Mouse (Mus musculus) 3T3-L1 (cell line): Measurements from ENCODE around the gene Map3k5.

ENCODE experiments used
- DNase-seq: peaks from one replicate; pipeline ENCODE4 v3.0.0-alpha.2; 2015; ENCODE audit warnings: low read depth, low spot score

Gene Map3k5

DNA sequence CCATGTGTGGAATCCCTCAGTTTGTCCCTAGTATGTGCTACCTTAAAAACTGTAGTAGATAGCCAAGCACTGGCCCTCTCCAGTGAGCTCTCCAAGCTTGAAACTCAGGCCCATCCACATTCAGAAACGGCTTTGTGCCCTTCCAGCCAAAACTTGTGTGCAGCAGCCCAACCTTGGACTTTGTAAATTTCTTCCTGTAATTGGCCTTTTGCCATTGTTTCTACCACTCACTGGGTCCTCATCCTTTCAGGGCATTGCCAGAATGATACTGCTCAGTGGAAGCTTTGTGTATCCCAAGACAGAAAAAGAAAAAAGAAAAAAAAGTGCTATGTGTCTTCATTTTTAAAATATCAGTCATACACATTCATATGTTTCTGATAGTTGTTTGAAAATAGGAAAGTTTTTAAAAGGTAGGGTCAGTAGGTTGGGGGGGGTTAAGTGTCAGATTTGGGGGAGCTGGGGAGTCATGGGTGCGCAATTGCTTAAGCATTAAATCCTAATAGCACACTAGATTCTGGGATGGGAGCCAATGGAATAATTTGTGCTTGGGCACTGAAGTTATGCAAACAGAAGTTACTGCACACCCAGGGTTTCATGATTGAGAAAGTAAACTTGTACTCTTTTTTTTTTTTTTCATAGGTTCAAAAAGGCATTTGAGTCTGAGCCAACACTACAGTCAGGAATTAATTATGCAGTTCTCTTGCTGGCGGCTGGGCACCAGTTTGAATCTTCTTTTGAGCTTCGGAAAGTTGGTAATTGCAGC lies 111.6 kb downstream of the Map3k5 start:
- peak; percentile 74 for DNase-seq

GRCm38 (mm10) chr10:20056859-20057644 lies 122.8 kb downstream of the Map3k5 start:
- DNase-seq = no peak

- no peak for DNase-seq
Observed at GRCm38 (mm10) chr10:20058031-20058430, 123.8 kb downstream of the Map3k5 start.

DNA sequence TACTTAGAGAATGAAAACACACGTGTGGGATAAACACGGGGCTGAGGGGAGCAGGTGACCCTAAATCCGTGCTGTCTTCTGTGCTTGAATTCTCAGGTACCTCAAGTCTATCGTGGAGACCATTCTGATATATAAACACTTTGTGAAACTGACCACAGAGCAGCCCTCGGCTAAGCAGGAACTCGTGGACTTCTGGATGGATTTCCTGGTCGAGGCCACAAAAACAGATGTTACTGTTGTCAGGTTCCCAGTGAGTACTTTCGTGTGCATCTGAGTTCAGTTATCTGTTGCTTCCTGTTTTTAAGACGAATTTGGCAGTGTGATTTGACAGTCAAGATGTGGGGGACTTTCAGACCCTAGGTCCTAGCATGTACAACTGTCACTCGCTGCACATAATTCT lies 124.6 kb downstream of the Map3k5 start:
- DNase-seq = no peak

DNA sequence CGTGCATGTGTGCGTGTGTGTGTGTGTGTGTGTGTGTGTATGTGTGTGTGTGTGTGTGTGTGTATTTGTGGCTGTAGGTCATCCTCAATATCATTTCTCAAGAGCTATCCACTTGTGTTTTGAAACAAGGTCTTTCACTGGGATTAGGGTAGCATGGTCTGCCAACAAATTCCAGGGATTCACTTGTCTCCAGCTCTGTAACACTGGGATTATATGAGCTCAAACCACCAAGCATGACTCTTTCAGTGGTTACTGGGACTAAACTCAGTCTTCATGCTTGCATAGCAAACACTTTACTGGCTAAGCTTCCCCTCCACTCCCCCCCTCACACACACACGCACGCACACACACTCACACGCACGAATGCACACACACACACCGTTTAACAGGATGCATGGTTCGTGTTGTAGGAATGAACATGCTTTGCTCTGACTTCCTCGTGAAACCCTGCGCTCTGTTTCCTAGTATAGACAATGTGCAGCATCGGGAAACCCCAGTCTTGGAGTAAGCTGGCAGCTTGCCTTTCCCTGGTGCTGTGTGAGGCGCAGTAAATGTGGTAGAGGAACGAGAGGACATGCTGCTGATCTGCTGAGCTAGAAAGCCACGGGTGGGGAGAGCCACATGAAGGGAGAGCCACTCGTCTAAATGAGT lies 126.2 kb downstream of the Map3k5 start:
- no peak for DNase-seq

GRCm38 (mm10) chr10:20064556-20065207 lies 130.4 kb downstream of the Map3k5 start:
- DNase-seq = no peak

- peak; percentile 8 for DNase-seq
Observed at GRCm38 (mm10) chr10:20066069-20066665, 131.9 kb downstream of the Map3k5 start.

DNA sequence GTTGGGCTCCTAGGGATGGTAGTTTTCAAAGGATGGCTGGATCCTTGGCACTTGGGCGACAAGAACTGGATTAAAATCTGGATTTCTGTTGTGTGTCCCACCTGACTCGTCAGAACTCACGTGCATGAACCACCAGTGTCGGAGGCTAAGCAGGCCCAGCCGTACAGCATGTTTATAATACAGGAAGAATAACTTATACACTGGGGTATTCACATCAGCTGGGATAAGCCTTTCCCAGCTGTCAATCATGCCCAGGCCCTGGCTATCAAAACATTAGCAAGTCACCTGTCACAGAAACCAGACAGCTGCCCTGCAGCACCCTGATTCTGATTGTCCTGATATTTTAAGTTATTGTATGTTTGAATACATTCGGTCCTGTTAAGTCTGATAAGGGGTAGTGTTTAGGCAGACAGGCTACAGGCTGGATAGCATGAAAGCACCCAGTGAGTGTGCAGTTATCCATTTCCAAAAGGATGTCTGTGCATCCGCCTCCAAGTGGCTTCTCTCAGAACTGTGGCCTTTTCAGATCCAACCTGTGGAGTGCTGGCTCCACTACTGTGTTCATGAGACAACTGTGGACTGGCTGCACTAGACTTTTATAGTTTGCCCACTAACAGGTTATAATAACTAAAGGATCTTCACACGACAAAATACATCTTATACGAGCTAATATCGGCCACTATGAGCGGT lies 135.6 kb downstream of the Map3k5 start:
- no peak for DNase-seq

- DNase-seq = no peak
Observed at GRCm38 (mm10) chr10:20070576-20071109, 136.4 kb downstream of the Map3k5 start.

- DNase-seq = no peak
Observed at GRCm38 (mm10) chr10:20071716-20072115, 137.4 kb downstream of the Map3k5 start.

DNA sequence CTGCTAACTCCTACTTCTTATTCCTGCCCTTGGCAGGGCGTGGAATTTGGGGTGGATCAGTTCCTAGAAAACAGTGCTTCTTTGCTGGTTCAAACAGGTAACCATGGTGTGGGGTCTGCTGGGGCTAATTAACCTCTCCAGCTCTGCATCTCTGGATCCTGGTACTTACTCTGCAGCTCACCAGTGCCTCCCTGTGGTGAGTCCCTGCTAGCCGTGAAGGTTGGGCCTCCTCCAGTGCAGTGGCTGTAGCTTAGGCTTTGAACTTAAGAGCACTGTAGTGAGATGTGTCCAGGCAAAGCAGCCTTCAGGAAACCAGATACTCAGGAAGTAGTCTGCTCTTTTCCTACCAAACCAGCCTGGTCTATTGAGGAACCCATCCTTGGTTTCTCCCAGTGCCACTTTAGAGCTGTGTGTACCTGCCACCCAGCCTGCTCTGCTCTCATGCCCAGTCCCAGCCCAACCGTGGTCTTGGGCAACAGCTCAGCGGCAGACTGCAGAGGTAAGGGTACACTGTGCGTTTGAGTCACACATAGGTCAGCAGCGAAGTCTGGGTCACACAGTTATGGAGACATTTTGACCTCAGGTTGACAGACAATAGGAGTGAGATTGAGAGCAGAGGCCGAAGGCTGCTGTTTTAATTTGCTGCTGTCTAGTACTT lies 139.1 kb downstream of the Map3k5 start:
- peak; percentile 67 for DNase-seq

- peak; percentile 65 for DNase-seq
Observed at GRCm38 (mm10) chr10:20076541-20077469, 142.5 kb downstream of the Map3k5 start.

DNA sequence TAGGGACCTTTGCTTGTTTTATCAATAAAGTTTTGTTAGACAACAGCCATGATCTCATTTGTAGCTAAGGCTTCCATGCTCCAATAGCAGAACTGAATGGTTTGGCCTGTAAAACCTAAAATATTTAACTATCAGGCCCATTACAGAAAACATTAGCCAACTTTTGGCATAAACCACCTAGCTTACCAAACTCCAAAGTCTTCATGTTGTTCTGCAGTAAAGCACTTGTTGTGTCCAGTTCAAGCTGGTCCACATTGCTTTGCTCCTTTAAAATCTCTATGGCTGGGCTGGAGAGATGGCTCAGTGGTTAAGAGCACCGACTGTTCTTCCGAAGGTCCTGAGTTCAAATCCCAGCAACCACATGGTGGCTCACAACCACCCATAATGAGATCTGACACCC lies 144.1 kb downstream of the Map3k5 start:
- no peak for DNase-seq

GRCm38 (mm10) chr10:20087841-20088240 lies 153.6 kb downstream of the Map3k5 start:
- DNase-seq = no peak

DNA sequence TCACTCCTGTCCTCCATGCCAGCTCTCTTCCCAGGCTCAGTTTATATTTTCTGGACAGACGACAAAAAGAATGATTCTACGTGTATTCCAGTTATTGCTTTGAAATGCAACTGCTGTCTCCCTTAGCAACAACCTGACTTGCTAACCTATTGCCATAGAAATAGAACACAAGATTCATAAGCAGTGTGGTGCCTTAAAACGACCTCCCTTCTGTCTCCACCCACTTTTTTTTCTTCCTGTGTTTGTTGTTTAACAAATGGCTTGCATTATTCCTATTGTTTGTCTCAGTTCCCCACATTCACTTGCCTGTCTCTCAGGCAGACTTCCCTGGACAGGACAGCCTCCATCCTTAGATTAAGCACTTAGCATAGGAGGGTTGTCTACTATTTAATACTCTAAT lies 154.8 kb downstream of the Map3k5 start:
- DNase-seq = no peak

- no peak for DNase-seq
Observed at GRCm38 (mm10) chr10:20090171-20090570, 155.9 kb downstream of the Map3k5 start.

DNA sequence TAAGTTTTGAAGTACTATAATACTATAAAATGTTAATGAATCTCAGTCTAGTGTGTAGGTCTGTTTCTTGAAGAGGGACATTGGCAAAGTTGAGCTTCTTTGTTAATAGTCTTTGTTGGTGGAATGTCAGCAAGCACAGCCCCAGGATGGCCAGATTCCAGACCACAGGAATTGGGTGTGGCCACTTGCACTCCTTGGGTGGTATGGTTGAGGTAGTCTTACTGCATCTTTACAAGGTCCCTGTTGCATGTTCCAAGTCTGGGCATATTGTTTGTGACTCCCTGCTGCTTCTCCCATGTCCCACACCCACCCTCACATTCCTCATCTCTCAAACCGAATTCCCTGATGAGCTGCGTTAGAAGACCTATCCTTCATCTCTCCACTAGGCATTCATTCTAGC lies 157.1 kb downstream of the Map3k5 start:
- DNase-seq = peak; percentile 90

GRCm38 (mm10) chr10:20092371-20092770 lies 158.1 kb downstream of the Map3k5 start:
- DNase-seq = no peak

GRCm38 (mm10) chr10:20101456-20101855 lies 167.2 kb downstream of the Map3k5 start:
- DNase-seq = no peak
